Mouse (Mus musculus) CH12.LX (cell line): ENCODE measurements around the gene Jsrp1. TPM values are rescaled to one million over a fixed set of nuclear protein-coding genes. Genes with fewer than 3 reads are reported as not detected.

Experiments used
- DNase-seq: peaks from one replicate; pipeline ENCODE4 v3.0.0-alpha.2; 2013; ENCODE audit errors: extremely low read depth
- H3K27ac ChIP-seq: 2 replicates; pipeline ENCODE4 v1.5.1; 2012; ENCODE audit warnings: low read depth, mild to moderate bottlenecking, control low read depth, moderate library complexity; ENCODE audit not compliant: insufficient read depth
- H3K27me3 ChIP-seq: replicated peaks from 2 replicates; pipeline ENCODE3; 2012; ENCODE audit warnings: inconsistent platforms
- H3K36me3 ChIP-seq, 2 experiments: replicated peaks in 1 of 2; 2 replicates each; pipeline versions ENCODE3 to v1.6.1; 2012; ENCODE audit warnings: inconsistent platforms in 1 of 2, low read length in 1 of 2, mild to moderate bottlenecking in 1 of 2, mixed read lengths in 1 of 2, moderate library complexity in 1 of 2; ENCODE audit not compliant: control insufficient read depth in 1 of 2, insufficient read depth in 1 of 2
- H3K4me1 ChIP-seq, 2 experiments: 2 replicates each; pipeline ENCODE4 v1.6.1; 2012; ENCODE audit warnings: inconsistent platforms in 1 of 2, moderate library complexity in 1 of 2; ENCODE audit not compliant: insufficient read depth in 2 of 2, control insufficient read depth in 1 of 2
- H3K4me2 ChIP-seq: 2 replicates; pipeline ENCODE4 v1.6.1; 2012; ENCODE audit warnings: low read depth, mild to moderate bottlenecking, control low read depth; ENCODE audit not compliant: poor library complexity, insufficient read depth, severe bottlenecking
- H3K4me3 ChIP-seq, 3 experiments: fragments of 150-350 bp in 1 of 3; sonication (generic) in 1 of 3; replicated peaks in 1 of 3; 2 replicates each; pipeline versions ENCODE3 to v1.5.1; 2011 to 2012; ENCODE audit warnings: low read depth in 2 of 3, low read length in 2 of 3, mild to moderate bottlenecking in 2 of 3, moderate library complexity in 2 of 3, control low read depth in 1 of 3, improper control_type of control experiment in 1 of 3, inconsistent platforms in 1 of 3, mixed read lengths in 1 of 3; ENCODE audit not compliant: poor library complexity in 1 of 3
- H3K79me2 ChIP-seq: replicated peaks from 2 replicates; pipeline ENCODE4 v1.6.1; 2012; ENCODE audit warnings: mild to moderate bottlenecking, moderate library complexity; ENCODE audit not compliant: control insufficient read depth, poor library complexity, insufficient read depth, severe bottlenecking; ENCODE audit errors: extremely low read depth
- H3K9ac ChIP-seq: 2 replicates; pipeline ENCODE4 v1.6.1; 2012; ENCODE audit warnings: low read depth, mild to moderate bottlenecking, control low read depth, moderate library complexity; ENCODE audit not compliant: insufficient read depth
- H3K9me3 ChIP-seq: replicated peaks from 2 replicates; pipeline ENCODE3; 2012; ENCODE audit warnings: low read length, inconsistent platforms, mixed read lengths
- E2F4 ChIP-seq: IDR thresholded peaks from 2 replicates; pipeline ENCODE4 v1.6.1; 2011; ENCODE audit warnings: low read depth, low read length, improper control_type of control experiment; ENCODE audit not compliant: insufficient replicate concordance
- JUN ChIP-seq: IDR thresholded peaks from 2 replicates; pipeline ENCODE4 v1.6.1; 2011; ENCODE audit warnings: low read depth, mild to moderate bottlenecking, low read length, improper control_type of control experiment, moderate library complexity; ENCODE audit not compliant: insufficient read depth
- MAFK ChIP-seq: IDR thresholded peaks from 2 replicates; pipeline ENCODE4 v1.6.1; 2011; ENCODE audit warnings: low read length, improper control_type of control experiment; ENCODE audit not compliant: insufficient replicate concordance
- MEF2A ChIP-seq: IDR thresholded peaks from 2 replicates; pipeline ENCODE4 v1.6.1; 2014; ENCODE audit warnings: low read depth, mild to moderate bottlenecking, inconsistent platforms, low read length, improper control_type of control experiment, borderline replicate concordance
- NELFE ChIP-seq: IDR thresholded peaks from 2 replicates; pipeline ENCODE4 v1.6.1; 2011; ENCODE audit warnings: low read depth, low read length, improper control_type of control experiment
- POLR2AphosphoS2 ChIP-seq: IDR thresholded peaks from 2 replicates; pipeline ENCODE4 v1.6.1; 2011; ENCODE audit warnings: low read depth, low read length, improper control_type of control experiment
- RAD21 ChIP-seq: IDR thresholded peaks from 2 replicates; pipeline ENCODE4 v1.6.1; 2011; ENCODE audit warnings: low read depth, mild to moderate bottlenecking, low read length, improper control_type of control experiment, moderate library complexity
- SIN3A ChIP-seq: IDR thresholded peaks from 2 replicates; pipeline ENCODE4 v1.6.1; 2012; ENCODE audit warnings: low read length, improper control_type of control experiment, inconsistent platforms
- TBP ChIP-seq: conservative IDR thresholded peaks from 2 replicates; pipeline ENCODE4 v1.6.1; 2011; ENCODE audit warnings: low read depth, low read length, improper control_type of control experiment
- USF2 ChIP-seq: conservative IDR thresholded peaks from 2 replicates; pipeline ENCODE4 v1.6.1; 2011; ENCODE audit warnings: low read depth, low read length, improper control_type of control experiment
- ZMIZ1 ChIP-seq: IDR thresholded peaks from 2 replicates; pipeline ENCODE4 v1.6.1; 2012; ENCODE audit warnings: low read depth, mild to moderate bottlenecking, inconsistent platforms, low read length, improper control_type of control experiment
- dilution Hi-C: fragments of 300-500 bp; cut with MboI; formaldehyde crosslinking; loops from 2 replicates; pipeline ENCODE4 v1.14.3; 2020; ENCODE audit warnings: low sequenced_read_pairs; ENCODE audit not compliant: extremely low pct_unique_long_range_greater_than_20kb, extremely low pct_ligation_motif_present
- in situ Hi-C: fragments of 300-500 bp; cut with MboI; formaldehyde crosslinking; loops from 3 replicates; pipeline ENCODE4 v1.14.3; 2019; ENCODE audit warnings: low sequenced_read_pairs, low pct_ligation_motif_present, low pct_unique_long_range_greater_than_20kb, mixed read lengths
- polyA plus RNA-seq: library from polyadenylated mRNA; unstranded; fragments of >175 nt; gene quantifications from 2 replicates; pipeline ENCODE4 v1.2.1, GENCODE M21; 2012; ENCODE audit warnings: low read depth; ENCODE audit not compliant: insufficient read length
- total RNA-seq, 2 experiments: library from RNA; depleted of rRNA; stranded (reverse); fragments of 300-350 nt in 1 of 2; fragments of >200 nt in 1 of 2; gene quantifications; 2 replicates each; pipeline ENCODE4 v1.2.3; 2012 to 2014

The Jsrp1 gene
- total and polyA plus RNA-seq, 3 experiments = 0.35 to 1.1 (median 0.72) TPM

DNA sequence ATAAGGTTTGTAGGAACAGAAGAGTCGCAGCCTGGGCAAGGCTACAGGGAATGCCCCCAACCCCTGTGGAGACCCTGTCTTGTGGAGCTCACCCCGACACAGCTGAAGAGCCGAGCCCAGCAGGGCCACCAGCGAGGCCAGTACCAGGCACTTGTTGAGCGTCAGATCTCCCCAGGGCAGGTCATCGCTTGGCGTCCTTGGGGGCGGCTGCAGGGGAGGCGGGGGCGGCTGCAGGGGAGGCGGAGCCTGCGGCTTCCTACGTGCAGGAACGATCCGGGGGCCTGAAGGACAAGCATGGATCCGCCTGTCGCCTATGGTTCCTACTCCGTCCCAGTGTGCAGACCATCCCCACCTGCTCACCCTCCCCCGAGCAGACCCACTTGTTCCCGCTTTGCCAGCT lies 3.2 kb downstream of the Jsrp1 start:
- in situ Hi-C loops (no loop called here), dilution Hi-C loops (no loop called here)
- Histone ChIP-seq H3K4me3 (no peak overlapping the region), H3K9me3 (peaks cover 5% of the 10 kb centered on the region), H3K4me2 (no peak overlapping the region), H3K36me3 (peaks cover 19 to 35% of the 10 kb centered on the region in 2 experiments), H3K27me3 (no peaks in the 10 kb centered on the region), H3K27ac (no peak overlapping the region), H3K79me2 (no peaks in the 10 kb centered on the region), H3K9ac (no peak overlapping the region), H3K4me1 (peaks cover 10 to 17% of the 10 kb centered on the region in 2 experiments)
- no peak for DNase-seq
- no peak for TF ChIP-seq MEF2A
- no peak for TF ChIP-seq MAFK
- no peak for TF ChIP-seq RAD21
- TF ChIP-seq USF2 = no peak
- no peak for TF ChIP-seq JUN
- no peak for TF ChIP-seq SIN3A
- no peak for TF ChIP-seq E2F4

- Histone ChIP-seq H3K4me2 (no peak overlapping the region), H3K4me3 (no peak overlapping the region), H3K4me1 (peaks cover 7 to 14% of the 10 kb centered on the region in 2 experiments), H3K27ac (no peak overlapping the region), H3K9me3 (peaks cover 5% of the 10 kb centered on the region), H3K9ac (no peak overlapping the region), H3K36me3 (peaks cover 29 to 44% of the 10 kb centered on the region in 2 experiments), H3K27me3 (no peaks in the 10 kb centered on the region), H3K79me2 (no peaks in the 10 kb centered on the region)
- dilution Hi-C loops (no loop called here), in situ Hi-C loops (loop anchor here (10.0 kb wide), 1 partner anchor 186 kb away; no protein-coding TSS in a partner anchor)
- no peak for DNase-seq
- no peak; the same call in 1 of the 2 replicates for TF ChIP-seq POLR2AphosphoS2
- no peak for TF ChIP-seq TBP
- TF ChIP-seq E2F4 = no peak
- no peak for TF ChIP-seq ZMIZ1
- no peak for TF ChIP-seq NELFE
Observed at GRCm38 (mm10) chr10:80808985-80809632, 4.2 kb downstream of the Jsrp1 start.
